Mouse (Mus musculus) MEL (cell line): ENCODE data around the gene Arhgap9.

Experiments used
- CTCF ChIP-seq, 3 experiments: IDR thresholded peaks in 2 of 3; conservative IDR thresholded peaks in 1 of 3; 2 replicates each; pipeline ENCODE4 v1.5.1; 2011 to 2012; ENCODE audit warnings: low read length in 3 of 3, low read depth in 2 of 3, mild to moderate bottlenecking in 2 of 3, improper control_type of control experiment in 1 of 3, inconsistent platforms in 1 of 3, mixed read lengths in 1 of 3, moderate library complexity in 1 of 3; ENCODE audit not compliant: control insufficient read depth in 1 of 3, insufficient read depth in 1 of 3, poor library complexity in 1 of 3, severe bottlenecking in 1 of 3
- KAT2A ChIP-seq: conservative IDR thresholded peaks from 2 replicates; pipeline ENCODE4 v1.6.1; 2012; ENCODE audit warnings: low read depth, low read length, improper control_type of control experiment, inconsistent platforms
- MAX ChIP-seq: IDR thresholded peaks from 2 replicates; pipeline ENCODE4 v1.6.1; 2011; ENCODE audit warnings: low read length, improper control_type of control experiment
- SMC3 ChIP-seq: IDR thresholded peaks from 2 replicates; pipeline ENCODE4 v1.6.1; 2011; ENCODE audit warnings: low read depth, low read length, improper control_type of control experiment
- TAL1 ChIP-seq: IDR thresholded peaks from 2 replicates; pipeline ENCODE4 v1.6.1; 2012; ENCODE audit warnings: mild to moderate bottlenecking, inconsistent platforms, low read length, moderate library complexity, mixed read lengths

GRCm38 (mm10) chr10:127330212-127330611, 8.4 kb downstream of the Arhgap9 start:
- no peak for TF ChIP-seq TAL1
- no peak for TF ChIP-seq CTCF (IDR thresholded peaks at IDR 0.05 in 2 of 3, conservative IDR thresholded peaks at IDR 0.05 in 1 of 3; ENCODE audit: control insufficient read depth in 1 of 3, insufficient read depth in 1 of 3, low read depth in 2 of 3, low read length in 3 of 3, poor library complexity in 1 of 3, severe bottlenecking in 1 of 3)
- no peak for TF ChIP-seq KAT2A
- TF ChIP-seq SMC3: no peak
- no peak for TF ChIP-seq MAX
